Mouse (Mus musculus): Measurements from ENCODE around the gene Trim24.

The Trim24 gene

GRCm38 (mm10) chr6:37871137-37871851 is 683 bp downstream of the Trim24 start:
- under 1% methylated on average over 67 of the region's 70 CpGs for WGBS

GRCm38 (mm10) chr6:37872861-37873260 is 2.2 kb downstream of the Trim24 start:
- 83% methylated on average over 1 of the region's 1 CpGs for WGBS

DNA sequence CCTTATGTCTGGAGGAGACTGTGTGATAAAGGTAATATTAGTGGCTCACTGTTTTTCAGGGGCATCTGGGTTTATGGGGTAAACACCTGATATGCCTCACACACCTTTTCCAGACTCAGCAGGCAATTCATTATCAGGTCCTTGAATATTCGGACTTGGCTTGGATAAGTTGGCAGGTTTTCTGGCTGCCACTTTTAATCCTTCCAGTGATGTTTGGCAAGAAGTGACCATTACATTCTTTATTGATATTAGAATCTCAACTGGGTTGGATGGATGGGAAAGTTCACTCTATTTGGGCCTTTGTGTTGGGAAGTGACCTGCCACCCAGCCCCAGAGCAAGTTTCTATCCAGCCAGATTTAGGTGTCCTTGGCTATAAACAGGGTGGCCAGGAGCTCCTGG is 7.6 kb downstream of the Trim24 start:
- 80% methylated on average over 1 of the region's 1 CpGs for WGBS

DNA sequence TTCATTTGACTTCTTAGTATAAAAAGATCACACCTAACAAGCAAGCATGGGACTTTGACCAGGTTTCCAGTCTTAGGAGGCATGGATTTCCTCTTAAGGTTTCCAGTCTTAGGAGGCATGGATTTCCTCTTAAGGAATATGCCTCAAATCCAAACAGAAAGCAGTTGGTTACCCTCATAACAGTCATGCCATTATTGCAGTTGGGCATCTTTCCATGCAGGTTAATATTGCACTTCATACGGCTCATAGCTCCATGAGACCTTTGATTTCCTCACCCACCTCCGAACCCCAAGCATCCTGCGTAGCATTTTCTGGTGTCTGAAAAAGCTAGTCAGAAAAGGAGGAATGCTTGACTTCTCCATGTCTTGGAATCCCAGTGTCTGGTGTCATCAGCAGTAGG is 10.0 kb downstream of the Trim24 start:
- 97% methylated on average over 3 of the region's 3 CpGs for WGBS

DNA sequence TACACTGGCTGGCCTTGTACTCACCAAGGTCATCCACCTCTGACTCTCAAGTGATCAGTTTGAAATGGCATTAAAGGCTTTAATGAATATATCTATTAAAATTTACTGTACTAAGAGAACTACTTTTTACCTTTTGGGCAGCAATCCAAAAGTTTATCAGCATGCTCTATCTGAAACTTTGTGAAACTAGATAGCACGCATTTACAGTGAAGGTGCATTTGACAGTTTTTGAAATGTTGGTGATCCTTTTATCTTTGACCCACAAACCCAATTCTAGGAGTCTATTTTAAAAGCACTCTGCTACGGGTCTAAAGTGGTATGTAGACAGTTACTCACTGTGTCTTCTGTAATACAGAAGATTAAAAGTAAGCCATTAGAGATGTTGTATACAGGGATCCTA is 23.0 kb downstream of the Trim24 start:
- WGBS, result 72% methylated on average over 2 of the region's 2 CpGs

DNA sequence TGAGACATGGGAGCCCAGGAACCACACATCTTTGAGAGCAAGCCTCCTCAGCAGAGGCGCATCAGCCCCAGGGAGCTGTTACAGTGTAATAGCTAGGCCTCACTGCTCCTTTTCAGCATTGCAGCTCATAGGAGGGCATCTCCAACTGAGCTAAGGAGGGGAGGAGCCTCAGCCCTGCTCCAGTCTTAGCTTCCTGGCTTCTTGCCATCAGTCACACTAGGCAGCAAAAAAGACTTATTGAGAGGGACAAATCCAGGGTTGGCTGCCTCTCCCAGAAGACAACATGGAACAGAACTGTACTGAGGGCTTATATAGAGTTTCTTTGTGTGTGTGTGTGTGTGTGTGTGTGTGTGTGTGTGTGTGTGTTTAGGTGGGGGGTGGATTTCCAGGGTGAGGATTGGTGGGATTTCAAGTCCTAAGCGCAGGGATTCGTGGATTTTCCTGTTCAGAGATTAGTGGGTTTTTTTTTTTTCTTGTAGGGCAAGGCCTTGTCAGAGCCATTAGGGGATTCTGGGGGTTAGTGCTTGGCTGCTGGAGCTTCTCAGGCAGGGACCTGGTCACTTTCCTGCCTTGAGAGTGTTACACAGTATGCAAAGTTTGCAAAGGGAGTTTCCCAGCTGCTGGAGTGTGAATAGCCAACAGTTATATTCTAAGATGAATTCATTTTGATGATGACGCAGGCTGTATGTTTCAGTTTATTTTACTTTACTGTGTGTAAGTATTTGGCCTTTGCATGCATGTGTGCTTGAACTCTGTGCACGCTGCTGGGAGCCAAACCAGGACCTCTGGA is 25.2 kb downstream of the Trim24 start:
- WGBS, result 74% methylated on average over 5 of the region's 5 CpGs

- 94% methylated on average over 2 of the region's 2 CpGs for WGBS
Measured at GRCm38 (mm10) chr6:37900221-37900620, 29.6 kb downstream of the Trim24 start.

DNA sequence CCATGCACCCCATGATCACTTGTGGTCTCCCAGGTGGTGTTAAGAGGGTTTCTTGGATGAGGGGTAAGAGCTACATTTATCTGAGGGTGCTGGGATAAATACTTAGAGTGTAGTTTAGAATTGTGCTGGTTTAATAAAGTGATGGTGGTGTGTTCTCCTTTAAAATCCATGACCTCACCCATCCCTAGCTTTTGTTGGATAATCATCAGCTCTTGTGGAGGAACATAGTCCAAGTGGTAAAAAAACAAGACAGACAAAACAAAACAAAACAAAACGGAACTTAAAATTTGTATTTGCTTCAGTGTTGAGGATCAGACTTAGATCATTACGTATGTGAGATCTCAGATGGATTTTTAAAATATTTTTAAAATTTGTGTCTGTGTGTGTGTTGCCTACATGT is 31.2 kb downstream of the Trim24 start:
- WGBS, result 80% methylated on average over 2 of the region's 2 CpGs

- WGBS, result 90% methylated on average over 1 of the region's 1 CpGs
Measured at GRCm38 (mm10) chr6:37903810-37904209, 33.2 kb downstream of the Trim24 start.

DNA sequence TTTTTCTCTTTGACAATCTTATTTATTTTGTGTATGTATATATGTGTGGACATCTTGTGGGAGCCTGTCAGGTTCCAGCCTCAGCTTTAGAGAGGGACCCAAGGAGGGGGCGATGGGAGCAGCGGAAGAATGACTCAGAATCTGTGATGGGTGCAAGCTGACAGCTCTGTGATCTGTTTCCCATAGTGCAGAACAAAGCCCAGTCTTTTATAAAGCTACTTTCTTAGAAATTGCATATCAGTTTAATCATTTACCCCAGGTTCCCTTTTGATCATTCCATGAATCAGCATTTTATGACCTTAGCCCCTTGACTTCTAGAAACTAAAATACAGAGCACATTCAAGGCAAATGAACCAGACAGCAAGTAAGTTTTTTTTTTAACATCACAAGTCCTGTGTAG is 42.9 kb downstream of the Trim24 start:
- 74% methylated on average over 2 of the region's 2 CpGs for WGBS

DNA sequence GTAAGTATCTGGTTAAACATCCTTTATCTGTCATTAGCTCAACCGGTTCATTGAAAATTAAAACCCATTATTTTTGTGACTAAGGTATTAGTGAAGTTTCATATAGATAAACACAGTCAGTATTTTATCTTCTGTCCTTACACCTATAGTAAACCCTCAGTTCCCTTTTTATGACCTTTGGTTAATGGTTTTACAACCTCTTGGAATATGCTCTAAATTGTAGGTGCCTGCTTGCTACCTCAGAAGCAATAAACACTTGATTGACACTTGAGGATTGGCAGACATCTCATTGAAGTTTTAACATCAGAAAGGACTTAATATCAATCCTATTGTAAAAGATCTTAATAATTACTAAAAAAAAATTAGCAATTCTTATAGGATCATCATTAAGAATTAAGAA is 54.5 kb downstream of the Trim24 start:
- 100% methylated on average over 1 of the region's 1 CpGs for WGBS

DNA sequence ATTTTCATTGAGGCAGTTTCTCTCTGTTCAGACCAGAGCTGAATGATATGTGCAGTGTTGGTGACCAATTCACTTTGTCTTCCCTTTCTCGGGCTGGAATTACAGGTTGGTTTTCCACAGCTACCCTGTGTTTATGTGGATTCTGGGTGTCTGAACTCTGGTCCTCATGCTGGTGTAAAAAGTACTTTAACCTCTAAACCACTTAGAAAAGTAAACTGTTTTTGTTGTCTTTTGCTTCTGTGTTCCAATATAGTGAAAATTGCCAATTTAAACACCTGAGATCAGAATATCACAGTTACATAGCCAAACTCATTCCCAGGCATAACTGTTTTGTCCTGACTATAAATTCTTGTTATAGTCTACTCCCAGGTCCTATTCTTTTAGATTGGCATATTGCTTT is 56.1 kb downstream of the Trim24 start:
- 97% methylated on average over 1 of the region's 1 CpGs for WGBS

GRCm38 (mm10) chr6:37936498-37936897 is 65.9 kb downstream of the Trim24 start:
- 68% methylated on average over 6 of the region's 6 CpGs for WGBS

- WGBS, result 87% methylated on average over 6 of the region's 6 CpGs
Measured at GRCm38 (mm10) chr6:37951306-37951705, 80.7 kb downstream of the Trim24 start.

GRCm38 (mm10) chr6:37967386-37967785 is 96.8 kb downstream of the Trim24 start:
- WGBS, result 92% methylated on average over 4 of the region's 4 CpGs

- WGBS, result 5% methylated on average over 6 of the region's 6 CpGs
Measured at GRCm38 (mm10) chr6:38007459-38007858, 136.8 kb downstream of the Trim24 start.

GRCm38 (mm10) chr6:38012829-38013228 is 142.2 kb downstream of the Trim24 start:
- 95% methylated on average over 2 of the region's 2 CpGs for WGBS
